Mouse (Mus musculus) forebrain, embryonic 16.5 days (tissue): ENCODE data around the gene Cops4. TPM values are rescaled to one million over a fixed set of nuclear protein-coding genes. Genes with fewer than 3 reads are reported as not detected.

ENCODE experiments used
- ATAC-seq: fragments of 200-750 bp; cut with Nextera tagmentation; 2 replicates; pipeline ENCODE4 v1.8.0; 2017; ENCODE audit warnings: mild to moderate bottlenecking, moderate library complexity
- H3K27ac ChIP-seq: fragments of 300-500 bp; sonication (generic); 2 replicates; pipeline ENCODE4 v1.5.1; 2014; ENCODE audit warnings: low read length, control low read depth
- H3K27me3 ChIP-seq: fragments of 300-500 bp; sonication (generic); replicated peaks from 2 replicates; pipeline ENCODE4 v1.6.1; 2014; ENCODE audit warnings: low read length; ENCODE audit not compliant: control insufficient read depth, insufficient read depth
- H3K36me3 ChIP-seq: fragments of 300-500 bp; sonication (generic); 2 replicates; pipeline ENCODE4 v1.6.1; 2014; ENCODE audit not compliant: control insufficient read depth, insufficient read depth
- H3K4me1 ChIP-seq: fragments of 300-500 bp; sonication (generic); replicated peaks from 2 replicates; pipeline ENCODE4 v1.6.1; 2014; ENCODE audit warnings: low read length; ENCODE audit not compliant: control insufficient read depth, insufficient read depth
- H3K4me2 ChIP-seq: fragments of 300-500 bp; sonication (generic); 2 replicates; pipeline ENCODE4 v1.6.1; 2014; ENCODE audit warnings: mild to moderate bottlenecking, low read length, control low read depth
- H3K4me3 ChIP-seq: fragments of 300-500 bp; sonication (generic); replicated peaks from 2 replicates; pipeline ENCODE4 v1.5.1; 2014; ENCODE audit warnings: mild to moderate bottlenecking, low read length, control low read depth
- H3K9ac ChIP-seq: fragments of 300-500 bp; sonication (generic); replicated peaks from 2 replicates; pipeline ENCODE4 v1.6.1; 2014; ENCODE audit warnings: low read depth, low read length, control low read depth
- H3K9me3 ChIP-seq: fragments of 300-500 bp; sonication (generic); 2 replicates; pipeline ENCODE4 v1.6.1; 2016; ENCODE audit warnings: low read length; ENCODE audit not compliant: control insufficient read depth
- WGBS: fragments of 180-500 bp; shearing (Covaris S2); extraction: QIAGEN DNeasy Blood & Tissue Kit; methylation state at CpG from one replicate; pipeline ENCODE4 v1.1.7; 2014; 5-methylcytosine and 5-hydroxymethylcytosine counted together
- polyA plus RNA-seq: library from polyadenylated mRNA; unstranded; fragments of >200 nt; fragmentation: Nextera tagmentation; extraction: Ambion mirVana; gene quantifications from 2 replicates; pipeline ENCODE4 v1.2.1, GENCODE M21; 2015

Cops4 gene
- polyA plus RNA-seq, 1 experiment from 2014 or later = 191 TPM

DNA sequence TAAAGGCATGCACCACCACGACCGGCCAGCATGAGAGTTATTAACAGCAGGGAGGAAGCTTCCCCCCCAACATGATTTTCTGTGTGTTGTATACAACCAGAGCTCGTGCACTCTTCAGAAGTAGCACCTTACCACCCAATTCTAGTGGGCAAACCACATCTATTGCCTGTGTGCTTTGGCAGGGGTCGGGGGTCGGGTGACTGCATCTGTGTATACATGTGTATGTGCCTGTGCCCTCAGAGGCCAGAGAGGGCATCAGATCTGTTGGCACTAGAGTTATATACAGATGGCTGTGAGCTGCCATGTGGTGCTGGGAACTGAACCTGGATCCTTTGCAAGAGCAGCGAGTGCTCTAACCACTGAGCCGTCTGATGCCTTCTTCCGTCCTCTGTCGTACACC is 6.8 kb downstream of the Cops4 start:
- ATAC-seq = no peak
- 95% methylated on average over 9 of the region's 9 CpGs for WGBS
- no peak overlapping the region for H3K27ac ChIP-seq
- H3K4me3 ChIP-seq = no peak overlapping the region
- H3K9ac ChIP-seq = no peak overlapping the region
- H3K4me2 ChIP-seq = no peak overlapping the region
- no peaks in the 10 kb centered on the region for H3K9me3 ChIP-seq
- peaks cover 6% of the 10 kb centered on the region for H3K4me1 ChIP-seq
- peaks cover 11% of the 10 kb centered on the region for H3K36me3 ChIP-seq
- H3K27me3 ChIP-seq = no peaks in the 10 kb centered on the region

DNA sequence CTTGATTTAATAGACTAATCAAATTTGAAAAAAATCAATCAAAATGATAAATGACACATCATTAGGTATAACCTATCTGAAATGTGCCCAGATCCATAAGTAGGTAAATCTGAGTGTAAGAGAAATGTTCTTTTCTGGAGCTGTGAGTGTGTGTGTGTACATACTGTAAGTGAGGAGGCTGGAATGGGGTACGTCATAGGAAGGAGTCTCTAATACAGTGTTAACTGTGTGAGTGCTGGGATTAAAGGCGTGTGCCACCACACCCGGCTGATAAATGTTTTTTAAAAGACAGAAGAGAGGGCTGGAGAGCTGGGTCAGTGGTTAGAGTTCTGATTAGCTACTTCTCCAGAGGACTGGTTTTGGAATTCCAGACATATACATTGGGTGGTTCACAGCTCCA is 7.5 kb downstream of the Cops4 start:
- no peaks in the 10 kb centered on the region for H3K4me1 ChIP-seq
- H3K27me3 ChIP-seq = no peaks in the 10 kb centered on the region
- WGBS = 82% methylated on average over 3 of the region's 3 CpGs
- no peak overlapping the region for H3K9ac ChIP-seq
- H3K4me3 ChIP-seq = no peak overlapping the region
- no peak overlapping the region for H3K27ac ChIP-seq
- no peaks in the 10 kb centered on the region for H3K9me3 ChIP-seq
- H3K4me2 ChIP-seq = no peak overlapping the region
- ATAC-seq = no peak
- H3K36me3 ChIP-seq = peaks cover 17% of the 10 kb centered on the region

DNA sequence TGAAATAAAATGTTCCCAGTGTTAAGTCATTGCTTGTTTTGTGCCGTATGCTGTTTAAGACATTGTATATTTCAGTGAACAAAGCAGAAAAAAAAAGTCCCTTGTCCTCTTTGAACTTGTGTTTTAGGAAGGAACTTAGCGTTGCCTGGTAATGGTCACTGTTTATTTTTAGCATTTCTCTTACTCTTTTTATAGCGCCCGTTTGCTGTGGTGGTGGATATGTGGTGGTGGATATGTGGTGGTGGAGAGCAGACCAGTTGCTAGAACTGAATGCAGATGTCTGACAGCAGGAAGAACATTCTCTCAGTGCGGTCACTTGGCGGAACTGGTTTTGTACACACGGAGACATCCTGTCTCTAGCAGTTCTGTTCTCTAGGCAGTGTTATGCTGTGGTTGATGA is 8.1 kb downstream of the Cops4 start:
- no peak for ATAC-seq
- 89% methylated on average over 7 of the region's 7 CpGs for WGBS
- no peaks in the 10 kb centered on the region for H3K9me3 ChIP-seq

DNA sequence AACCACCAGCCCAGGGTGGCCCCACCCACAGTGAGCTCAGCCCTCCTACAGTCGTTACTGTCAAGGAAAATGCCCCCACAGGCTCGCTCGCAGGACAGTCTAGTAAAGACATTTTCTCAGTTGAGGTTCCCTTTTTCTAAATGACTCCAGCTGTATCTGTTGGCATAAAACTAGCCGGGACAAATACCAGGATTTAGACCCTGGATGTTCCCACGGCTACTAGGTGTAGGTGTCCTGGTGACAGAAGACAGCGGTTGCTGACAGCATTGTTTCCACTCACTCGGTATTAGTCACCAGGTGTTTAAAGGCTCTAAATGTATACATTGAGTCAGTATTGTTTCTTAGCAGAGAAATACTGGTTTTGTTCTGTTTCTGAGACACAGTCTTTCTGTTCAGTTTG is 17.7 kb downstream of the Cops4 start:
- no peak overlapping the region for H3K27ac ChIP-seq
- no peaks in the 10 kb centered on the region for H3K27me3 ChIP-seq
- peaks cover 34% of the 10 kb centered on the region for H3K36me3 ChIP-seq
- H3K9ac ChIP-seq = no peak overlapping the region
- no peak for ATAC-seq
- no peak overlapping the region for H3K4me2 ChIP-seq
- no peaks in the 10 kb centered on the region for H3K9me3 ChIP-seq
- WGBS = 88% methylated on average over 7 of the region's 7 CpGs
- no peak overlapping the region for H3K4me3 ChIP-seq
- H3K4me1 ChIP-seq = no peaks in the 10 kb centered on the region

More for the DNA sequence above, 8.1 kb downstream of the Cops4 start:
- no peaks in the 10 kb centered on the region for H3K4me1 ChIP-seq
- no peak overlapping the region for H3K4me3 ChIP-seq
- H3K9ac ChIP-seq = no peak overlapping the region
- peaks cover 23% of the 10 kb centered on the region for H3K36me3 ChIP-seq
- no peaks in the 10 kb centered on the region for H3K27me3 ChIP-seq
- H3K27ac ChIP-seq = no peak overlapping the region
- no peak overlapping the region for H3K4me2 ChIP-seq

DNA sequence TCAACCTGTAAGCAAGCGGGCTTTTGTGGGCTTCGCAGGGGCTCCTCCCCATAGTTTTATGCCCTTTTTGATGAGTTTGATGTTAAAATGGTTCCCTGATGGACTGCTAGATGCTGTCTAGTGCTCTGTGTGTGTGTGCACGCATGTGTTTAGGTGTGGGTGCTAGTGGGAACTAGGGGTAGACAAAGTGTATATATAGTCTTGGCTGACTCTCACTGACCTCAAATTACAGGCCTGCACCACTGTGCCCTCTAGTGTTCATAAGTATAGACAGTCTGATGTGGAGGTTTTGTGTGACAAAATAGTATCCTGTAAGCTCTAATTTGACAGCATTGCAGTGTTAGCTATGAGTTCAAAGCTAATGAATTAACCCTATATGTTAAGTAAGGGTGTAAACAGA is 18.5 kb downstream of the Cops4 start:
- H3K36me3 ChIP-seq = peaks cover 29% of the 10 kb centered on the region

DNA sequence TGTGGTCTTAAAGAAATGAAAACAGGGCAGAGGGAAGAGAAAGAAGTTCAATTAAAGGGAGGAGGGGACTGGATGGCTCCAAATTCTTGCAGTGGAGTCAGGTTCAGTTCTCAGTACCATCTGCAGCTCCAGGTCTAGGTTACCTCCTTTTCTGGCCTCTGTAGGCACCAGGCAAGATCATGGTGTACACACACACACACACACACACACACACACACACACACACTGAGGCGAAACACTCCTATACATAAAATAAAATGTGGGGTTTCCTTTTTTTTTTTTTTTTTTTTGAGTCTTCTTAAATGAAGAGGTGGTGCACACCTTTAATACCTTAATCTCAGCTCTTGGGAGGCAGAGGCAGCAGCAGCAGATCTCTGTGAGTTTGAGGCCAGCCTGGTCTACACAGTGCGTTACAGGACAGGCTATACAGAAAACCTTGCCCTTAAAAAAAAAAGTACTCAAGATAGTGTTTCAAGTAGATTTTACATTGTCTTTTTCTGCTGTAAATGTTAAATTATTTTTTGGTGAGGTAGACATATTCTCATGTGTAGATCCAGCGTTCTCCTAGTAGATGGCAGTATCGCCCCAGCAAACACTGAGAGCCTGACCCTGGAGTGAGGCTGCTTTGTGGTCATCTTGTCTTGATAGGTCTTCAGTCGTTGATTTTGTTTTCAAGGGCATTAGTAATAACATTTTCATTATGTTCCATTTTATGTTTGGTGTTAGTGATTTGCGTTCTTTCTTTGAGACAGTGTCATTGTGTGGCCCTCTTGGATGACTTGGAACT is 28.4 kb downstream of the Cops4 start:
- WGBS = 89% methylated on average over 6 of the region's 6 CpGs
- Histone ChIP-seq H3K4me3 (no peak overlapping the region), H3K27me3 (no peaks in the 10 kb centered on the region), H3K27ac (no peak overlapping the region), H3K4me1 (no peaks in the 10 kb centered on the region), H3K4me2 (no peak overlapping the region), H3K36me3 (peaks cover 40% of the 10 kb centered on the region), H3K9me3 (no peaks in the 10 kb centered on the region), H3K9ac (no peak overlapping the region)
- no peak for ATAC-seq

More for the DNA sequence above, 18.5 kb downstream of the Cops4 start:
- no peaks in the 10 kb centered on the region for H3K27me3 ChIP-seq
- no peak overlapping the region for H3K9ac ChIP-seq
- no peak for ATAC-seq
- no peak overlapping the region for H3K4me2 ChIP-seq
- H3K27ac ChIP-seq = no peak overlapping the region
- WGBS = 83% methylated on average over 3 of the region's 3 CpGs
- H3K9me3 ChIP-seq = no peaks in the 10 kb centered on the region
- no peaks in the 10 kb centered on the region for H3K4me1 ChIP-seq
- H3K4me3 ChIP-seq = no peak overlapping the region

DNA sequence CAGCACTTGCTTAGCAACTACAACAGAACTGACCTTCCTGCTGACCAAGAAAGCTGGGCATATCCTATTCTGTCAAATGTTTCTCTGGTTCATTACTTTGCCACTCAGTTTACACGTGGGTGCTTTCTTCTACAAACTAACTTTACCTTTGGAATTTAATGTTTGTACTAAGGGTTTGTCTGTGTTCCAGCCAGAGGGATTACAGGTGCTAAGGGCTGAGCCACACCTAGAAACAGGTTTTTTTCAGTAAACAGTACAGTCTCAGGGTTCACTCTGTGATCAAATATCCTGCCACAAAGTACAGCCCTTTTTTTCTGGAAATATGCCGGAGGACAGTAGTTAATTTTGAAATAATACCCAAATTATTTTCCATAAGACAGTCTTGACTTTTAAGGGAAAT is 30.1 kb downstream of the Cops4 start:
- Histone ChIP-seq H3K4me2 (no peak overlapping the region), H3K36me3 (peaks cover 34% of the 10 kb centered on the region), H3K4me3 (no peak overlapping the region), H3K9me3 (no peaks in the 10 kb centered on the region), H3K27me3 (no peaks in the 10 kb centered on the region), H3K27ac (no peak overlapping the region), H3K9ac (no peak overlapping the region), H3K4me1 (peaks cover under 1% of the 10 kb centered on the region; the same call in 1 of the 2 replicates)
- 91% methylated on average over 2 of the region's 2 CpGs for WGBS
- no peak for ATAC-seq

DNA sequence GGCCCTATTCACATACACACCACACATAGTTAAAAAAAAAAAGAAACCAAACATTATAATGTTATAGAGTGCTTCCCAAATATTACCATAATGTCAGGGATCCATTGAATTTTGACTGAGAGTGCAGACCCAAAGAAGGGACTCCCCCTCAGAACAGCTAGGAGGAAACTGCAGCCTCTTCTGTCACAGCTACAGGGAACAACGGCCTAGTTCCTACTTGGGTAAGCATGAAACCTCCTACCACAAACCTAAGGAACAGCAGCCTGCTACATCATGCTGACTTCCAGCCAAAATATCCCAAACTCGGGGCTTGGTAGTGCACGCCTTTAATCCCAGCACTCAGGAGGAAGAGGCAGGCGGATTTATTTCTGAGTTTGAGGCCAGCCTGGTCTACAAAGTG is 31.2 kb downstream of the Cops4 start:
- Histone ChIP-seq H3K9me3 (no peaks in the 10 kb centered on the region), H3K4me2 (no peak overlapping the region), H3K9ac (no peak overlapping the region), H3K4me3 (no peak overlapping the region), H3K4me1 (peaks cover 3% of the 10 kb centered on the region), H3K36me3 (peaks cover 25% of the 10 kb centered on the region), H3K27me3 (no peaks in the 10 kb centered on the region), H3K27ac (no peak overlapping the region)
- WGBS = 92% methylated on average over 4 of the region's 4 CpGs
- ATAC-seq = no peak

DNA sequence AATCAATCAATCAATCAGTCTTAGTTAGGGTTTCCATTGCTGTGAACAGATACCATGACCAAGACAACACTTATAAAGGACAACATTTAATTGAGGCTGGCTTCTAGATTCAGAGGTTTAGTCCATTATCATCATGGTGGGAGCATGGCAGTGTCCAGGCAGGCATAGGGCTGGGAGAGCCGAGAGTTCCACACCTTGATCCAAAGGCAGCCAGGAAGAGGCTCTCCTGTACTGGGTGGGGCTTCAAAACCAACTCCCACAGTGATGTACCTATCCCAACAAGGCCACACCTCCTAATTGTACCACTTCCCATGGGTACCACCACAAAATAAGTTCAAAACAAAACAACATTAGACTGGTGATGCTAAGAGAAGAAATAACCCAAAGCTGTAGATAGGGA is 32.0 kb downstream of the Cops4 start:
- Histone ChIP-seq H3K4me1 (peaks cover 3% of the 10 kb centered on the region), H3K27me3 (no peaks in the 10 kb centered on the region), H3K9me3 (no peaks in the 10 kb centered on the region), H3K9ac (no peak overlapping the region), H3K4me2 (no peak overlapping the region), H3K27ac (no peak overlapping the region), H3K36me3 (peaks cover 21% of the 10 kb centered on the region), H3K4me3 (no peak overlapping the region)
- no peak for ATAC-seq
- 83% methylated on average over 1 of the region's 1 CpGs for WGBS

DNA sequence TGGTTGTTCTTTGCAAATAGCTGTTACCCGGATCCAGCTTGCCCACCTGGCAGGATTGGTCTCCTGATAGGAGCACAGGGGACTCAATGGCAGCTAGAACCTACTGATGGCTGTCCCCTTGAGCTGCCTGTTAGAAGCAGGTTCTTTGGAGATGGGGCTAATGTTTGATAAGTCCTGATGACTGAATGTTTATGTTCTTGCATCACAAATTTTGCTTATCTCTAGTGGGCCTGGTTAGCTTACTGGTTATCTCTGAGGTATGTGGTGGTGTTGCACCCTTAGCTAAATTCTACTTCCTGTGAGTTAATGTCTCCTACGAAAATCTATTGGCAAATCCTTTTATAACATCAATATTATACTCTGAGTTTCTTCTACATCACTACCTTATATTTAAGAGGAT is 33.8 kb downstream of the Cops4 start:
- H3K4me2 ChIP-seq = no peak overlapping the region
- no peaks in the 10 kb centered on the region for H3K27me3 ChIP-seq
- no peak overlapping the region for H3K27ac ChIP-seq
- peaks cover 3% of the 10 kb centered on the region for H3K4me1 ChIP-seq
- 71% methylated on average over 2 of the region's 2 CpGs for WGBS
- no peak for ATAC-seq
- no peak overlapping the region for H3K4me3 ChIP-seq
- H3K9ac ChIP-seq = no peak overlapping the region
- peaks cover 17% of the 10 kb centered on the region for H3K36me3 ChIP-seq
- H3K9me3 ChIP-seq = no peaks in the 10 kb centered on the region
